Mouse (Mus musculus) limb, embryonic 15.5 days (tissue): Measurements from ENCODE around the gene Glyr1. TPM values are rescaled to one million over a fixed set of nuclear protein-coding genes. Genes with fewer than 3 reads are reported as not detected.
A peak's percentile ranks its signal among the peaks of the same experiment; 100 is the strongest.

Experiments
- ATAC-seq: fragments of 200-750 bp; cut with Nextera tagmentation; 2 replicates; pipeline ENCODE4 v1.8.0; 2017; ENCODE audit warnings: low read depth, moderate TSS enrichment; ENCODE audit not compliant: insufficient number of reproducible peaks, low FRiP score, low TSS enrichment
- H3K27ac ChIP-seq: fragments of 300-500 bp; sonication (generic); 2 replicates; pipeline ENCODE4 v1.5.1; 2015; ENCODE audit warnings: moderate library complexity, mild to moderate bottlenecking, inconsistent platforms
- H3K27me3 ChIP-seq: fragments of 300-500 bp; sonication (generic); 2 replicates; pipeline ENCODE4 v1.6.1; 2015; ENCODE audit warnings: inconsistent platforms
- H3K36me3 ChIP-seq: fragments of 300-500 bp; sonication (generic); 2 replicates; pipeline ENCODE4 v1.6.1; 2015; ENCODE audit warnings: inconsistent platforms
- H3K4me1 ChIP-seq: fragments of 300-500 bp; sonication (generic); 2 replicates; pipeline ENCODE4 v1.6.1; 2015; ENCODE audit warnings: inconsistent platforms
- H3K4me2 ChIP-seq: fragments of 300-500 bp; sonication (generic); 2 replicates; pipeline ENCODE4 v1.6.1; 2015; ENCODE audit warnings: mild to moderate bottlenecking, inconsistent platforms
- H3K4me3 ChIP-seq: fragments of 300-500 bp; sonication (generic); 2 replicates; pipeline ENCODE4 v1.5.1; 2015; ENCODE audit warnings: mild to moderate bottlenecking, inconsistent platforms
- H3K9ac ChIP-seq: fragments of 300-500 bp; sonication (generic); 2 replicates; pipeline ENCODE4 v1.6.1; 2015; ENCODE audit warnings: inconsistent platforms
- H3K9me3 ChIP-seq: fragments of 300-500 bp; sonication (generic); 2 replicates; pipeline ENCODE4 v1.6.1; 2016; ENCODE audit warnings: inconsistent platforms
- WGBS: fragments of 180-500 bp; shearing (Covaris S2); methylation state at CpG from one replicate; pipeline ENCODE4 v1.1.7; 2015; 5-methylcytosine and 5-hydroxymethylcytosine counted together
- polyA plus RNA-seq: library from polyadenylated mRNA; unstranded; fragments of >200 nt; fragmentation: Nextera tagmentation; extraction: Ambion mirVana; gene quantifications from 2 replicates; pipeline ENCODE4 v1.2.1, GENCODE M21; 2015

Gene Glyr1
- polyA plus RNA-seq, 1 experiment from 2014 or later, result 132 TPM

DNA sequence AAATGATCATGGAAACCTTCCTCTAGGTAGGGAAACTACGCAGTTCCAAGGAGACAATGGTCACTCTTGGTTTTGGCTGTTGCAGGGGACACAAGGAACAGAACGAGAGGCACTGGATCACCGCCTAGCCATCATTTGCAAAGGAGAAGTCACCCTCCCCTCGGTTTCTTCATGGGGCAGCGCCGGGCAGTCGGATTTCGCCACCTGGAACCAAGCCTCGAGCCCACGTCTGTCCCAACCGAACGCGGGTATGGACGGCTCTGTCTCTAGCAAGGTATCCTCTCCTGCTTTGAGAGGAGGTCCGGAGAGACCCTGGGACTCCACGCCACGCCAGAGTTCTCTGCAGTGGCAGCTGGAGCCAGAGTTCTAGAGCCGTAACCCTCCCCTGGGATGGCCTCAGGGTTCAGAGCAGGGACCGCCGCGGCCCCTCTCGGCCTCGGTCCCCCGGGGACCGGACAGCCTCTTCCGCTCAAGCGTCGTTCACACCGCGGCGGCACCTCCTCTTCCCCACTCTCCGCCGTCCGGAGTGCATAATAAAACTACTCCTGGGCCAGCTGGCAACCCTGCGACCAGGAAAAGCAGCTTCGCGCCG, 385 bp downstream of the Glyr1 start:
- no peaks in the 10 kb centered on the region for H3K27me3 ChIP-seq
- peaks cover 18% of the 10 kb centered on the region; the same call in 1 of the 2 replicates for H3K4me1 ChIP-seq
- WGBS, result under 1% methylated on average over 38 of the region's 38 CpGs
- H3K36me3 ChIP-seq, result peaks cover 36% of the 10 kb centered on the region
- H3K4me3 ChIP-seq, result peak overlapping the region; percentile 87
- ATAC-seq, result peak; percentile 28; the same call in 1 of the 2 replicates
- peak overlapping the region; percentile 92 for H3K27ac ChIP-seq
- peak overlapping the region; percentile 75 for H3K4me2 ChIP-seq
- no peaks in the 10 kb centered on the region for H3K9me3 ChIP-seq
- H3K9ac ChIP-seq, result peak overlapping the region; percentile 96

DNA sequence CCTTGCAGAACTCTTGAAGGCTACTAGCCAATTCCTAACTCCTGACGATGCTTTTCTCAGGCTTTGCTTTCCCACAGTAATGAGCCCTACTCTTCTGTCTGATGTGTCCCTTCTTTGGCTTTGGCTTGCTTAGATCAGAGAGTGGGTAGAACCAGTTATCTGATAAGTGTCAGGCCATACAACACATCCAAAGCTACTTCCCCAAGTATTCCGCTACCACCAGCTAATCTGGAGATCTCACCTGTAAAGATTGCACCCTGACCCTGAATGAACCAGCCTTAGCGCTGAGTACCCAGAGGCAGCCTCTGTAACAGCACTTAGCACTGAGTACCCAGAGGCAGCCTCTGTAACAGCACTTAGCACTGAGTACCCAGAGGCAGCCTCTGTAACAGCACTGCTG, 4.3 kb downstream of the Glyr1 start:
- Histone ChIP-seq H3K4me3 (no peak overlapping the region), H3K9me3 (no peaks in the 10 kb centered on the region), H3K4me2 (no peak overlapping the region), H3K36me3 (peaks cover 69% of the 10 kb centered on the region), H3K27me3 (no peaks in the 10 kb centered on the region), H3K9ac (no peak overlapping the region), H3K27ac (no peak overlapping the region), H3K4me1 (peaks cover 16% of the 10 kb centered on the region; the same call in 1 of the 2 replicates)
- WGBS, result 96% methylated on average over 3 of the region's 3 CpGs
- no peak for ATAC-seq

DNA sequence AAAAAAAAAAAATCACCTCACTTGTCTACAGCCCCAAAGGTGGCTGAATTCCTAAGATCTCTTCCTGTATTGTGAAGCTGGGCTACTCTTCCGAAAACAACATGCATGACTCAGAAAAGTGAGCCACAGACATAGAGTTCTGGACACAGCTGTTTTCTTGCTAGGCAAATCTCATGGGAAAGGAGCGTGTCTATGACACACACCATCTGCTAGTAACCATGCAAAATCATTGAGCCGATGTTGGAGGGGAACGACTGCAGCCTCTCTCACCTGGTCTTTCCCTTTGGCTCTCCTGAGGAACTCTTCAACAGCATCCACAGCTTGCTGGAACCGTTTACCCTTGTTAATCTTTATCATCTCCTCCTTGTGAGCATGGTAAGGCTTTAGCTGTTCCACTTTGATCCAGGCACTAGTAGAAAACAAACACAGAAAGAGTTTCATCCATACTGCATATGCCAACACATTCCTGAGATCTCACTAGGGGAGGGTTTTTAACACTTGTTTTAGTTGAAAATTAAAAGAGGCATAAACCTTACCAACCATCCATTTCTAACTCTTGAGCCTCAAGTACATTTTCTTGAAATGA, 12.9 kb downstream of the Glyr1 start:
- no peak overlapping the region for H3K4me3 ChIP-seq
- H3K27ac ChIP-seq, result no peak overlapping the region
- no peaks in the 10 kb centered on the region for H3K9me3 ChIP-seq
- peaks cover 96% of the 10 kb centered on the region for H3K36me3 ChIP-seq
- no peaks in the 10 kb centered on the region for H3K27me3 ChIP-seq
- no peak for ATAC-seq
- no peaks in the 10 kb centered on the region for H3K4me1 ChIP-seq
- 86% methylated on average over 5 of the region's 5 CpGs for WGBS
- H3K9ac ChIP-seq, result no peak overlapping the region
- H3K4me2 ChIP-seq, result no peak overlapping the region

DNA sequence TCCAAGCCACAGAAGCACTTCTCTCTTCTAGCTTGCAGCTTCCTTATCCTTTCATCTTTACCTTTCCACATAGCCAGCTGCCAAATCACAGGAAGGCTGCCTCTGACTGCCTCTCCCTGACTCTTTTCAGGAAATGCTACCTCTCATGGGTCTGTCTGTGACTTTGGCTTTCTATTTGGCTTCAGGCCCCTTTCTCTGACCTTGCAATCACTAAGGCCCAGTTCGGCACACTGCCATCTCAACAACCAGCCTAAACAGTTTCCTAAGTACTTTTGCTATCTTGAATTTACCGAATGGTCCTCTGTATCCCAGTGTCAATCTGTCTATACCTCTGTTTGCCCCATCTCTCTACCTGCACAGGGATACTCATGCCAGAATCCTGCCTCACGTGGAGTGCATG, 14.1 kb downstream of the Glyr1 start:
- Histone ChIP-seq H3K27me3 (no peaks in the 10 kb centered on the region), H3K36me3 (peaks cover 96% of the 10 kb centered on the region), H3K4me1 (no peaks in the 10 kb centered on the region), H3K4me2 (no peak overlapping the region), H3K27ac (no peak overlapping the region), H3K4me3 (no peak overlapping the region), H3K9me3 (no peaks in the 10 kb centered on the region), H3K9ac (no peak overlapping the region)
- no peak for ATAC-seq
- WGBS, result 95% methylated on average over 3 of the region's 3 CpGs

DNA sequence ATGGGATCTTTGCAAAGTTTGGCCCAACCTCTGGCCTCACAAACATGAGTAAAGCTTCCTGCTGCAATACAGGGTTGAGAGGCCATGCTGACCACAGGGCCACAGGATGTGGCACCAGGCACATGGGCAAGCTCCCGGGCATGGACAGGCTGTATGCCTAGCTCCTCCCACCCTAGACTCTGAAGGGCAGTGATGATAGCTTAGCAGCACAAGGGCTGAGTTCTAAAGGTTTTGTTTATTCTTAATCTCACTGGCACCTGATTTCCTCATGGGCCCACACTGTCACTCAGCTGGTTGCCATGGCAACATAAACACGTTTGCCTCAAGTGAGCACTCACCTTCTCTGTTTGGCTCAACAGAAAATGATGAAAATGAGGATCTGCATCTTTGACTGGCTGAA, 19.8 kb downstream of the Glyr1 start:
- no peak overlapping the region for H3K4me3 ChIP-seq
- peaks cover 99% of the 10 kb centered on the region for H3K36me3 ChIP-seq
- ATAC-seq, result no peak
- WGBS, result 66% methylated on average over 2 of the region's 2 CpGs
- H3K27ac ChIP-seq, result no peak overlapping the region
- no peak overlapping the region for H3K9ac ChIP-seq
- no peaks in the 10 kb centered on the region for H3K27me3 ChIP-seq
- H3K9me3 ChIP-seq, result no peaks in the 10 kb centered on the region
- H3K4me1 ChIP-seq, result no peaks in the 10 kb centered on the region
- no peak overlapping the region for H3K4me2 ChIP-seq

DNA sequence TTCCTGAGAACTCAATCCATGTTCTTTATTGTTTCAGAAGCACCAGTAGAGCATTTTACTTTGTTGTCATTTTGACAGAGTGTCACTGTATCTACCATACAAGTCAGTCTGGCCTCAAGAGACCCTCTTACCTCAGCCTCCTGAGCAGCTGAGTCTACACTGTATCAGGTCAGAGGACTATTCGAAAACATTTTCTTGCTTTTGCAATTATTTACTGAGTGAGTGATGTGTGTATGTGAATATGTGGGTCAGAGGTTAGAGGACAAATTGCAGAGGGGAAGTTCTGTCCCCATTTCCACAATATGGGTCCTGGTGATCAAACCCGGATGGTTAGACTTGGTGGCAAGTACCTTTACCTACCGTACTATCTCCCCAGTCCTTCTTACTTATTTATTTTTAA, 25.6 kb downstream of the Glyr1 start:
- H3K27me3 ChIP-seq, result no peaks in the 10 kb centered on the region
- H3K36me3 ChIP-seq, result peaks cover 94% of the 10 kb centered on the region
- no peak for ATAC-seq

DNA sequence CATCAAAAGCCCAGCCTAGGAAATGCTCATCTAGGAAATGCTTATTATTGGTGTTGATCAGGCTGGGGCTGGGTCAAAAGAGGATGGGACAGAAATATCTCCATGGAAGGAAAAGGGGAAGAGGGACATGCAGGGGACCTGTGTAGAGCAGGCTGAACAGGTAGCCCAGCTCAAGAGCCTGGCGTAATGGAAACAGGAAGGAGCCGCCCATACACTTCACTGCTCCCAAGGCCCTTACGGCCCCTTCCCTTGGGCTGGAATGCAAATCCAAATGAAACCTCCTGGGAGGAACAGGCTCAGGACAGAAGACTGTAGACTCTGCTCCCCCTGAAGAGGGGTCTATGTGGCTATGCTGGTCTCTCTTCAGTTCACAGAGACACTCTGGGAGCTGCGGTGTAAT, 35.1 kb downstream of the Glyr1 start:
- ATAC-seq, result no peak
- H3K27ac ChIP-seq, result no peak overlapping the region
- H3K9ac ChIP-seq, result no peak overlapping the region
- WGBS, result 83% methylated on average over 4 of the region's 4 CpGs
- H3K9me3 ChIP-seq, result no peaks in the 10 kb centered on the region
- peaks cover 55% of the 10 kb centered on the region for H3K36me3 ChIP-seq
- no peak overlapping the region for H3K4me2 ChIP-seq
- H3K27me3 ChIP-seq, result no peaks in the 10 kb centered on the region
- H3K4me1 ChIP-seq, result peaks cover 8% of the 10 kb centered on the region
- H3K4me3 ChIP-seq, result no peak overlapping the region

More for the DNA sequence above, 25.6 kb downstream of the Glyr1 start:
- Histone ChIP-seq H3K27ac (no peak overlapping the region), H3K9me3 (no peaks in the 10 kb centered on the region), H3K4me3 (no peak overlapping the region), H3K4me2 (no peak overlapping the region), H3K9ac (no peak overlapping the region), H3K4me1 (no peaks in the 10 kb centered on the region)
- WGBS, result 92% methylated on average over 3 of the region's 3 CpGs

DNA sequence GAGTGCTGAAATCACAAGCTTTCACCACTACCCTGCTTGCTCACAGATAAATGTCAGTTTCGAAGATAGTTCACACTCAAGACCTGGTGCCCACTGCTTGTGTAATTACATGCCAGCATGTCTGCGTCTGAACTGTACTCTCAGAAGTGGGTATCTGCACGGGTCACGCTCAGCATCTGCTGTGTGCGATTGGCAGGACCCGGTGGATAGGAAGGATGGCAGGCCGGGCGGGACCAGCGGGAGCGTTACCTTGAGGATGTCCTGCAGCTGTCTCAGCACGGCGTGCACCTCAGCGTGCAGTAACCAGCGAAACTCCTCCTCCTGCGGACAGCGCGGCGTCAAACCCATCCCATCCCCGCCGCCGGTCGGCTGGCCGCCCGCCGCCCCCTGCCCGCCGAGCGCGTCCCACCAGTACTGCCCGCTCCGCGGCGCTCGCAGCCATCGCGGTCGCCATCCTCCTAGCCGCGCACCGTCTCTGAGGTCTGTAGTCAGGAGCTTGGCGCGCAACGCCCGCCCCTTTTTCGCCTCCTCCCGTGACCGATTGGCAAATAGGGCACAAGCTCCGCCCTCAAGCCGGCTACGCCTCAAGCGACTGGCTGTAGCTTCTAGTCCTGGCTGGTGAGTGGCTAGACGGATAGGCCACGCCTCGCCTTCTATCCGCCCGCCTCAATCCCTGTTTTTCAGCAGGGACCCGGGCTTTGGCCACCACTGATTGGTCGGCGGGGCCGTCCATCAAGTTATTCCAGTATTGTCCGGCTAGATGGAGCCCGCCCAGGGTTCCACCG, 36.4 kb downstream of the Glyr1 start, which contains the start of gene Rogdi:
Rogdi (minus strand) TSS at position 500 of the 785 bp plus-strand sequence.
- no peaks in the 10 kb centered on the region for H3K27me3 ChIP-seq
- peak within 1 kb of the TSS; percentile 74 for H3K4me3 ChIP-seq
- H3K4me2 ChIP-seq, result peak within 1 kb of the TSS; percentile 89
- peaks cover 41% of the 10 kb centered on the region for H3K36me3 ChIP-seq
- H3K4me1 ChIP-seq, result peaks cover 8% of the 10 kb centered on the region
- H3K9ac ChIP-seq, result peak within 1 kb of the TSS; percentile 59
- under 1% methylated on average over 63 of the region's 63 CpGs for WGBS
- H3K27ac ChIP-seq, result 0 out of 2 replicates have a peak within 1 kb of the TSS, but pooled peaks have one; percentile 33
- no peaks in the 10 kb centered on the region for H3K9me3 ChIP-seq
- ATAC-seq, result peak; percentile 95

DNA sequence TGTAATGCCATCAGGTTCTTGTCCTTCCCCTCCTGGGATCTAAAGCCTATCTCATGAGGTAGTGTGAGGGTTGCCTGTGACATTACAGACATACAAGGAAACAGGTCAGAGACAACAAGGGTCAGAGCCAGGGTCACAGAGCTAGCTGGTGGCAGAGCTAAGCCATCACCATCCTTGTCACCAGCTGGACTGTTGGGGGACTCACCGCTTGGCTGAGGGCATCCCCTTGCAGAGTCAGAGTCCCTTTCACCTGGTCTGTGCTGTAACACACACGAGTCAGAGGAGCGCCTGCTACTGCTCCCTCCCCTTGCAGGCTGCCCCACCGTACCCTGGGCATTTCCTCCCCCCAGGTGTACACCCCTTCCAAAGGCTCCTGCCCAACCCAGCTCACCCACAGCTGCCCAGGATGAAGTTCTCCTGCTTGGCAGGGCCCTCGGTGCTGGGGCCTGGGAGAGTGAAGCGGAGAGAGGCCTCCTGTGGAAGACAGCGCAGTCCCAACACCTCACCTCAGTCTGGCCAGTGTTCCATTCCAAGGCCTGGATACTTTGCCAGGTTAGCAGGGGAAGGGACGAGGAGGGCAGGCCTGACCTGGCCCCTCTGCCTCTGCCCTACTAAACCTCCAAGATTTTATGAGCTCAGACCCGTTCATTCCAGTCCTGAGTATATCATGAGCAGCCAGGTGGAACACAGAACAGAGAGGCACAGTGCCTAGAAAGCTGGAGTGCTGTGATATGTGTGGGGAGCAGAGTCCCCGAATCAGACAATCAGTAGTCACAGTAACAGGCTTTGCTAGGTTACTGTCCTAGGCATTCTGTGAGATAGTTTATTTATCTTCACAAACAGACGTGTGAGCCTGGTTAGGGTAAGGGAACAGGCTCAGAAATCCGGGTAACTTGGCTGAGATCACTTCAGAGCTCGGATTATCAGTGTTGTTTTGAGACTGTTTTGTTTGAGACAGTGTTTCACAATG, 37.3 kb downstream of the Glyr1 start:
- Histone ChIP-seq H3K9ac (peak overlapping the region; percentile 59; the same call in 1 of the 2 replicates), H3K4me2 (peak overlapping the region; percentile 89), H3K27ac (no peak overlapping the region), H3K27me3 (no peaks in the 10 kb centered on the region), H3K4me3 (peak overlapping the region; percentile 74), H3K9me3 (no peaks in the 10 kb centered on the region), H3K4me1 (peaks cover 8% of the 10 kb centered on the region), H3K36me3 (peaks cover 32% of the 10 kb centered on the region)
- no peak for ATAC-seq
- 45% methylated on average over 13 of the region's 13 CpGs for WGBS

DNA sequence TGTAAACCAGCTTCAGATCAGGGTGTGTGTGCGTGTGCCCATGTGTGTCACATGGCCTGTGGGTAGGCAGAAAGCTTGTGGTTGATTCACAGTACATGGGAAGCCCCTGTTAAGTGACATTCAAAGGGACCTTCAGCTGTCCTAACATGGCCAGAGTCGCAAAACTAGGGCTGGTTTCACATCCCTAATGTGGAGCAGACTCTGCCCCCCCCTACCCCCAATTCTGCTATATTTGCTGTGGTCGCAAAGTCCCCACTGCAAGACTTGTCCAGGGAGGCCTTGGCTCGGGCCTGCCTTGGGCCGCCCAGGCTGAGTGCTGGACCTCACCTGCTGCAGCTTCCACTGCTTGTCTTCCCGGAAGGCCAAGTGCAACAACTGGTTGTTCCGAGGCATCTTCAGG, 38.4 kb downstream of the Glyr1 start:
- 81% methylated on average over 7 of the region's 7 CpGs for WGBS
- H3K4me3 ChIP-seq, result no peak overlapping the region
- ATAC-seq, result no peak

DNA sequence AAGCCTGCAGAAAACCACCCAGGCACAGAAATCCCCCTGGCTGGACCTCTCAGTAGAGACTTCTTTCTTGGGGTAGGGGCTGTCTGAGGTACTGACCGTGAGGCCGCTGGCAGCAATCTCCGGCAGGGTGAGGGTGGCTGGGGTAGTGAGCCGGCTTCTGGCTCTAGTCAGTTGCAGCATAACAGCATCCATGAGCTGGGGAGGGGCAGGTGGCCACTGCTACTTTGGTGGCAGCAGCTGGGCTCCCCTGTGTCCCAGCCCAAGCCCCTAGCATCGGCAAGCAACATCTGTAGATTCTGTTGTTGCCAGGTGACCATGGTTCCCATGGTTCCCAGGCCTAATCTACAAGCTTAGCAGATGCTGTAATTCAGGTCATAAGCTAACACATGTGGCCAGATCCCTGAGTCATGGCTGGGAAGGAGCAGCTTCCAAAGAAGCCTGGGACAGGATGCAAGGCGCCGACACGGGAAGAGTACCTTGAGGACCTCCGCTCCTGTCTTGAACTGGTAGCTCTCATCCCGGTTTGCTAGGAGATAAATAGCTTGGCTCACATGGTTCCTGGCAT, 39.2 kb downstream of the Glyr1 start:
- ATAC-seq, result no peak
- Histone ChIP-seq H3K27ac (no peak overlapping the region), H3K4me1 (peaks cover 8% of the 10 kb centered on the region), H3K4me2 (no peak overlapping the region), H3K9me3 (no peaks in the 10 kb centered on the region), H3K27me3 (no peaks in the 10 kb centered on the region), H3K9ac (no peak overlapping the region), H3K36me3 (peaks cover 13% of the 10 kb centered on the region), H3K4me3 (no peak overlapping the region)
- 85% methylated on average over 10 of the region's 10 CpGs for WGBS

More for the DNA sequence above, 38.4 kb downstream of the Glyr1 start:
- Histone ChIP-seq H3K4me1 (peaks cover 8% of the 10 kb centered on the region), H3K27ac (no peak overlapping the region), H3K9me3 (no peaks in the 10 kb centered on the region), H3K9ac (no peak overlapping the region), H3K4me2 (no peak overlapping the region), H3K36me3 (peaks cover 22% of the 10 kb centered on the region), H3K27me3 (no peaks in the 10 kb centered on the region)
